Mouse (Mus musculus) megakaryocyte progenitor cell, adult 5-6 weeks (primary cell): ENCODE measurements at regions not wholly inside any gene's neighbourhood (a gene's known extent, or its start where the extent isn't known, plus 50 kb on each side); places are given as distances from the start of the nearest gene placed in this dataset.
"Not testable (repeated sequence)": the region's sequence is repeated elsewhere in the genome, so short reads cannot be mapped to it uniquely, and the experiment has no call there.

Experiments used
- ATAC-seq: replicated peaks from 2 replicates; pipeline ENCODE4 v1.8.0; 2016; ENCODE audit warnings: mild to moderate bottlenecking, moderate TSS enrichment, inconsistent platforms; ENCODE audit not compliant: poor library complexity

- no peak for ATAC-seq
Measured at GRCm38 (mm10) chr2:53619681-53620080, 428.2 kb downstream of the Arl6ip6 start.

GRCm38 (mm10) chr2:53632816-53633474 is 441.4 kb downstream of the Arl6ip6 start:
- not testable (repeated sequence) for ATAC-seq

- peak; percentile 99 for ATAC-seq
Measured at GRCm38 (mm10) chr2:53668599-53669372, 416.6 kb downstream of the Rprm start.

- ATAC-seq, result peak; percentile 76
Measured at GRCm38 (mm10) chr2:53680350-53681011, 404.9 kb downstream of the Rprm start.

- ATAC-seq, result no peak
Measured at GRCm38 (mm10) chr2:53682599-53682998, 402.8 kb downstream of the Rprm start.

GRCm38 (mm10) chr2:53687281-53687680 is 398.1 kb downstream of the Rprm start:
- ATAC-seq, result no peak

GRCm38 (mm10) chr2:53689223-53689880 is 396.0 kb downstream of the Rprm start:
- peak; percentile 37; the same call in 1 of the 2 replicates for ATAC-seq

- no peak for ATAC-seq
Measured at GRCm38 (mm10) chr2:53691580-53692118, 393.7 kb downstream of the Rprm start.

GRCm38 (mm10) chr2:53711213-53711612 is 374.1 kb downstream of the Rprm start:
- ATAC-seq, result no peak

GRCm38 (mm10) chr2:53713106-53713640 is 372.2 kb downstream of the Rprm start:
- no peak for ATAC-seq

- ATAC-seq, result no peak
Measured at GRCm38 (mm10) chr2:53715017-53715416, 370.3 kb downstream of the Rprm start.

GRCm38 (mm10) chr2:53723231-53723630 is 362.1 kb downstream of the Rprm start:
- no peak for ATAC-seq

GRCm38 (mm10) chr2:53728693-53729092 is 356.7 kb downstream of the Rprm start:
- ATAC-seq, result no peak

GRCm38 (mm10) chr2:53730451-53730850 is 354.9 kb downstream of the Rprm start:
- no peak for ATAC-seq

GRCm38 (mm10) chr2:53763486-53763885 is 321.9 kb downstream of the Rprm start:
- no peak for ATAC-seq

- ATAC-seq, result peak; percentile 68; the same call in 1 of the 2 replicates
Measured at GRCm38 (mm10) chr2:53782035-53782434, 303.3 kb downstream of the Rprm start.

GRCm38 (mm10) chr2:53788599-53788998 is 296.8 kb downstream of the Rprm start:
- ATAC-seq, result peak; percentile 70

- no peak for ATAC-seq
Measured at GRCm38 (mm10) chr2:53796605-53797004, 288.7 kb downstream of the Rprm start.

GRCm38 (mm10) chr2:53803666-53804065 is 281.7 kb downstream of the Rprm start:
- ATAC-seq, result no peak

- peak; percentile 100 for ATAC-seq
Measured at GRCm38 (mm10) chr2:53850815-53851528, 234.4 kb downstream of the Rprm start.
